Mouse (Mus musculus) embryo, embryonic 11.5 days (tissue): ENCODE results near the gene Sec11a.
A peak's percentile ranks its signal among the peaks of the same experiment; 100 is the strongest.

Source experiments
- DNase-seq: peaks from one replicate; pipeline ENCODE4 v3.0.0-alpha.2; 2012; ENCODE audit warnings: low read depth, low spot score

Sec11a gene

GRCm38 (mm10) chr7:80897721-80898120 is 49.9 kb downstream of the Sec11a start:
- no peak for DNase-seq

GRCm38 (mm10) chr7:80897134-80897533 is 50.4 kb downstream of the Sec11a start:
- no peak for DNase-seq

- no peak for DNase-seq
Observed at GRCm38 (mm10) chr7:80894815-80895519, 52.6 kb downstream of the Sec11a start.

- no peak for DNase-seq
Observed at GRCm38 (mm10) chr7:80894196-80894595, 53.4 kb downstream of the Sec11a start.

- no peak for DNase-seq
Observed at GRCm38 (mm10) chr7:80893753-80894129, 53.8 kb downstream of the Sec11a start.

- no peak for DNase-seq
Observed at GRCm38 (mm10) chr7:80893086-80893752, 54.4 kb downstream of the Sec11a start.

GRCm38 (mm10) chr7:80889841-80890241 is 57.7 kb downstream of the Sec11a start:
- no peak for DNase-seq

- DNase-seq, result peak; percentile 32
Observed at GRCm38 (mm10) chr7:80889021-80889511, 58.5 kb downstream of the Sec11a start.

GRCm38 (mm10) chr7:80888595-80888994 is 59.0 kb downstream of the Sec11a start:
- DNase-seq, result no peak

- no peak for DNase-seq
Observed at GRCm38 (mm10) chr7:80885666-80886065, 61.9 kb downstream of the Sec11a start.

- peak; percentile 54 for DNase-seq
Observed at GRCm38 (mm10) chr7:80882830-80883505, 64.6 kb downstream of the Sec11a start.

GRCm38 (mm10) chr7:80875727-80876126 is 71.9 kb downstream of the Sec11a start:
- DNase-seq, result no peak

- DNase-seq, result no peak
Observed at GRCm38 (mm10) chr7:80873631-80874030, 73.9 kb downstream of the Sec11a start.

- DNase-seq, result no peak
Observed at GRCm38 (mm10) chr7:80873038-80873437, 74.5 kb downstream of the Sec11a start.

GRCm38 (mm10) chr7:80868686-80869085 is 78.9 kb downstream of the Sec11a start:
- DNase-seq, result no peak

GRCm38 (mm10) chr7:80866514-80867147 is 80.9 kb downstream of the Sec11a start:
- no peak for DNase-seq

- no peak for DNase-seq
Observed at GRCm38 (mm10) chr7:80865521-80865920, 82.1 kb downstream of the Sec11a start.

GRCm38 (mm10) chr7:80864831-80865230 is 82.7 kb downstream of the Sec11a start:
- no peak for DNase-seq

- no peak for DNase-seq
Observed at GRCm38 (mm10) chr7:80864151-80864550, 83.4 kb downstream of the Sec11a start.

GRCm38 (mm10) chr7:80863520-80863919 is 84.1 kb downstream of the Sec11a start:
- no peak for DNase-seq

GRCm38 (mm10) chr7:80862475-80862874 is 85.1 kb downstream of the Sec11a start:
- DNase-seq, result no peak

- DNase-seq, result peak; percentile 90
Observed at GRCm38 (mm10) chr7:80860729-80861274, 86.8 kb downstream of the Sec11a start, which contains the start of gene Zscan2. TSS of gene Zscan2 (plus strand) at chr7:80860920.
